Mouse (Mus musculus) activated CD4-positive, CD25-positive, alpha-beta regulatory T cell, adult 4 months (primary cell): ENCODE data around the gene Faf1. TPM values are rescaled to one million over a fixed set of nuclear protein-coding genes. Genes with fewer than 3 reads are reported as not detected.
"Not testable (repeated sequence)": the region's sequence is repeated elsewhere in the genome, so short reads cannot be mapped to it uniquely, and the experiment has no call there.

Source experiments
- ATAC-seq: one replicate; pipeline ENCODE4 v1.8.0; 2017
- polyA plus RNA-seq, 2 experiments: library from polyadenylated mRNA; unstranded; fragments of 100-300 nt; shearing (Covaris generic); gene quantifications; one replicate each; pipeline ENCODE4 v1.2.1; 2017

Gene Faf1
- polyA plus RNA-seq, 2 experiments from 2014 or later, result 3.7 to 5.0 TPM

DNA sequence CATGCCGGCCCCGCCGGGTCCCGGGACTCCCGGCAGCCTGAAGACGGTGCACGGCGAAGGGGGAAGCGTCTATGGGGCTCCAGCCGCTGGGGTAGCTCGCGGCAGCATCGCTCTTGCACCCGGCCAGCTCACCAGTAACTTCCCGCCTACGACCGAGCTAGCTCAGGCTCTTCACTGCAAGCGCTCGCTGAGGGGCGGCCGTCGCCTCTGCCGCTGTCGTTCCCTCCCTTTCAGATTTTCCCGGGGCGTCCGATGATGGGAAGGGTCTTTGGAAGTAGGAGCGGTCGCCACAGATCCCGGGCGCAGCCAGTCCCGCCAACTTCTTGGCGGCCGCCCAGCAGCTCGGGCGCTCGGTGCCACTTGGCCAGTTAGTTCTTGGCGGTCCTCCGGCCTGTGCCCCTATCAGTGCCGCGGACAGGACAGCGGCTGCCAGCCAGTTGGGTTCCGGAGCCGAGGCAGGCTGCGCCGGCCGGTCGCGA, 10.4 kb upstream of the Faf1 start:
- ATAC-seq, result peak; percentile 29

GRCm38 (mm10) chr4:109666461-109667269, 9.7 kb upstream of the Faf1 start, which contains the start of gene Cdkn2c:
Gene Cdkn2c (minus strand): TSS chr4:109667189.
- ATAC-seq, result peak; percentile 50

GRCm38 (mm10) chr4:109667518-109667917, 8.9 kb upstream of the Faf1 start:
- no peak for ATAC-seq

DNA sequence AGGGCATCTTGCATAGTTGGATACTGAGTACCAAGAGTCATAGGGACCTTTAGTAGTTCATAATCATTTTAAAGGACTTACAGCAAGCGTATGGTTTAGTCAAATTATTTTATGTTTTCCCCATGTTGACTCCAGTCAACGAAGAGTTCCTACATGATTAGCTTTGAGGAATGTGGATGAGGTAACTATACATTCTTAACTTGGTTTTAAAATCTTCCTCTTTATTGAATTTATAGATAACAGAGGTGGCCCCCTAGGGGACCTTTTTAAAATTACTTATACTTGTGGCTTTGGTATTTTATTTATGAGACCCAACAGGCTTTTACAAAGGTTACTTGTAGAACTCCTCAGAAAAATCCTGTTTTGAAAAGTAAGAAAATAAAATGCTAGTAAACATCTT, 6.2 kb upstream of the Faf1 start:
- ATAC-seq, result no peak

DNA sequence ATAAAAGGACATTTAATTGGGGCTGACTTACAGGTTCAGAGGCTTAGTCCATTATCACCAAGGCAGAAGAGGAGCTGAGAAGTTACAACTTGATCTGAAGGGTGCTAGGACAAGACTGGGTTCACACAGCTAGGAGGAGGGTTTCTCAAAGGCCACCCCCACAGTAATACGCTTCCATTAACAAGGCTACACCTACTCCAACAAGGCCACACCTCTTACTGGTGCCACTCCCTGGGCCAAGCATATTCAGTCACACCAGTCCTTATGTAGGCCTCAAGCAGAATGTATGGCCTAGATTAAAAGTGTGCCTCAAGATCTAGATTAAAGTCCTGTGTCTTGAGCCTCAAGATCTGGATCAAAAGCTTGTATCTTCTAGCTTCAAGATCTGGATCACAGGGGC, 4.4 kb upstream of the Faf1 start:
- no peak for ATAC-seq

- no peak for ATAC-seq
Observed at GRCm38 (mm10) chr4:109674097-109674496, 2.3 kb upstream of the Faf1 start.

- ATAC-seq, result no peak
Observed at GRCm38 (mm10) chr4:109677221-109677620, 833 bp downstream of the Faf1 start.

GRCm38 (mm10) chr4:109683561-109683960, 7.2 kb downstream of the Faf1 start:
- ATAC-seq, result no peak

GRCm38 (mm10) chr4:109692674-109693073, 16.3 kb downstream of the Faf1 start:
- ATAC-seq, result no peak

DNA sequence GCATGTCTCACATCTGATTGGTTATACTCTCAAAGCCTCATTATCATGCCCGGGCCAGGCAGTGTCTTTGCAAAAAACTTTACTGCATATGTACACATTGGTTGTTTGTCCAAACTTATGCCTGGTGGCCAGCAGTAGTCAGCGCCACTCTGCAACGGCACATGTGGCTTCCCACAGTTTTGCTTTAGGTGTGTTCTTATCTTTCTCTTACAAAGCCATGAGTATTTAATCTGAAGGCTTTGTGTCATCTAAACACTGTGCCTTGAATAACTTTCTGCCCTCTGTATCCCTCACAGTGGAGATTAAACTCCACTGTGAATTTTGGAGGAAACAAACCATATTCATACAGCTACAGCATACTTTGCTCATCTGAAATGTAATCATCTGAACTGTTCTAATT, 24.3 kb downstream of the Faf1 start:
- ATAC-seq, result not testable (repeated sequence)

GRCm38 (mm10) chr4:109703568-109703967, 27.2 kb downstream of the Faf1 start:
- no peak for ATAC-seq

- no peak for ATAC-seq
Observed at GRCm38 (mm10) chr4:109705349-109705748, 29.0 kb downstream of the Faf1 start.

DNA sequence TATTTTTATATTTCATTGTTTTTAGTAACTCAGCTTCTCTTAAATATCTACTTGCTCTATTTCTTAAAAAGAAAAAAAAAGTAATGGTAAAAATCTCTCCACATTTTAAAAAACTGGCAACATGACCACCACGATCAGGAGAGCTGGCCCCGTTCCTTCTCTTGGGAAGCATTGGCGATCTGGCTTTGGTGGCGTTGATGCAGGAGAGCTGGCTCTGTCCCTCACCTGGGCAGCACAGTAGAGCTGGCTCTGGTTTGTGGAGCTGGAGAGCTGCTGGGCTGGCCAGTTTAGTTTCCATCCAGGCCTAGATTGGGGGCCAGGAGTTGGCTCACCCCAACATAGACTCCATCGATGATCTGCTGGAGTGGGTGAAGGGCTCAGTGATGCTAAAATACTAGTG, 42.9 kb downstream of the Faf1 start:
- no peak for ATAC-seq

GRCm38 (mm10) chr4:109729281-109729680, 52.9 kb downstream of the Faf1 start:
- peak; percentile 52 for ATAC-seq

DNA sequence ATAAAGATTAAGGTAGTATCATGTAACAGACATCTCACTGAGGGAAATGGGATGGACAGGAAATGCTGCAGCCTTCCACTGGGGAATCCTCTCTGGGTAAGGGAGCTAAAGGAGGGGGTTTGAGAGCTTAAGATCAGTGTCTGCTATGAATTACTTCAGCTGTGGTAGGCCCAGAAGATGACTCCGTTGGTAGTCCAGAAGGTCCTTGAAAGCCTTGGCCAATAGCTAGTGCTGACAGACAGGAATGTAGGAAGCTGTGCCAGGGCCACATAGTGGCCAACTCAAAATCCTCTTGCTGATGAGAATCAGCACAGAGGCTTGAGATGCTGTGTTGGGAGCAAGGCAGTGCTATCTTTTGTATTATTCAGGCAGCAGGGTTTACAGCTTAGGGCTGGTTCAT, 59.4 kb downstream of the Faf1 start:
- no peak for ATAC-seq

DNA sequence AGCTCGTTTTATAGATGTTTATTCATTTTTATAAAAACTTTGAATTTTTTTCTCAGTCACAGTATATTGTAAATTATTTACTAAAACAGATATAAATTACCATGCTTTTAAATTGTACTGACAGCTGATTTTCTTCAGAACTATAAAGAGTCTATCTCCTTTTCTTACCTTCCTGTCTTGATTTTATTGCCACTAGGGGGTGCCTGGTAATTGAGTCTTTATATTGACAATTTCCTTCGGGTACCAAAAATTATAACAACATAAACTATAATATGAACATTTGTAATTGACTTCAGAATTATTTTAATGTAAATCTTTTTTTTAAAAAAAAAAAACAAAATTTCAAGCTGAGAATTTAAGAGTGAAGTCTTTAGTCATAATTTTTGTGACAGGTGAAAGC, 67.6 kb downstream of the Faf1 start:
- ATAC-seq, result peak; percentile 32

DNA sequence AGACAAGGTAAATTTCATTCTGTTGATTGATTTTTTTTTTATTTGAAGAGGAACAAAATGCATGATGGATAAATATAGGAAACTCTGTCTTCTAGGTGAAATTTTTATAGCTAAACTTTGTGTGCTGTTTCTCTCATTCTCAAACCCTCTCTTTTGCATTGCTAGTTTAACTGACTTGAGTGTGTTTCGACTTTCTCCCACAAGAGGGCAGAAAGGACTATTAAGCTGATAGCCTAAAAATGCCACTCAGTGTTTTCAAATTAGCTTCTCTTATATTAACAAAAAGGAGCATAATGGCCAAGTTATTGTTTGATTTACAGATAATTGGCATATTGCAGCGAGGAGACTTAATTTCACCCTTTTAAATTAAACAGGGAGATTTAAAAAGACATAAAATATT, 82.6 kb downstream of the Faf1 start:
- peak; percentile 56 for ATAC-seq

DNA sequence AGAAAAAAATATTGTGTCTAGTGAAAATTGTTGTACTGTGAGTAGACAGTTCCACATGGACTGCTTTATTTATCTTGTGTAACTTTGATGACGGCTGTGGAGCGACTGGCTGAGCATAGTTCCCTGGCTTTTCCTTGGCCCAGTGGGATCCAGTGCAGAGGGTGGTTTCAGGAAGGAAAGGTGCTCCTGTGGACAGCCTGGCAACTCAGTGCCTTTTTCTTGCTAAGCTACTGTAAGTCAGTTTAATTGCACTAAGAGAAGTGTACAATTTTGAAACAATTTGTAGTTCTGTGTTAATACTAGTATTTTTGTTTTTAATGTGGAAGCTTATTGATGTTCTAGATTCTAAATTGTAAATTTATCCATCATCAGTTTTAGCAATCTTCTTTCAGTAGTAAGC, 83.5 kb downstream of the Faf1 start:
- no peak for ATAC-seq

GRCm38 (mm10) chr4:109760501-109760900, 84.1 kb downstream of the Faf1 start:
- peak; percentile 96 for ATAC-seq

- no peak for ATAC-seq
Observed at GRCm38 (mm10) chr4:109762768-109763501, 86.5 kb downstream of the Faf1 start.

- no peak for ATAC-seq
Observed at GRCm38 (mm10) chr4:109769071-109769470, 92.7 kb downstream of the Faf1 start.

- ATAC-seq, result no peak
Observed at GRCm38 (mm10) chr4:109782577-109783114, 106.3 kb downstream of the Faf1 start.

- no peak for ATAC-seq
Observed at GRCm38 (mm10) chr4:109789347-109790001, 113.1 kb downstream of the Faf1 start.
